Mouse (Mus musculus) MEL (cell line): Measurements from ENCODE around the gene Zfand3. TPM values are rescaled to one million over a fixed set of nuclear protein-coding genes. Genes with fewer than 3 reads are reported as not detected.

Source experiments
- DNase-seq: peaks from one replicate; pipeline ENCODE4 v3.0.0; 2011; ENCODE audit warnings: low read depth, low spot score
- H3K27ac ChIP-seq: 2 replicates; pipeline ENCODE4 v1.5.1; 2012; ENCODE audit warnings: low read depth, mild to moderate bottlenecking, control low read depth, low read length, moderate library complexity; ENCODE audit not compliant: control insufficient read depth
- H3K27me3 ChIP-seq, 2 experiments: fragments of 150-350 bp in 1 of 2; sonication (generic) in 1 of 2; 2 replicates each; pipeline ENCODE4 v1.6.1; 2012; ENCODE audit warnings: low read length in 2 of 2, mild to moderate bottlenecking in 2 of 2, improper control_type of control experiment in 1 of 2, moderate library complexity in 1 of 2; ENCODE audit not compliant: insufficient read depth in 2 of 2, control insufficient read depth in 1 of 2
- H3K36me3 ChIP-seq, 2 experiments: 2 replicates each; pipeline ENCODE4 v1.6.1; 2012 to 2014; ENCODE audit warnings: low read length in 2 of 2, improper control_type of control experiment in 1 of 2, inconsistent platforms in 1 of 2, mild to moderate bottlenecking in 1 of 2; ENCODE audit not compliant: insufficient read depth in 2 of 2, control insufficient read depth in 1 of 2
- H3K4me1 ChIP-seq, 2 experiments: fragments of 150-350 bp in 1 of 2; sonication (generic) in 1 of 2; 2 replicates each; pipeline ENCODE4 v1.6.1; 2012; ENCODE audit warnings: low read length in 2 of 2, improper control_type of control experiment in 1 of 2, mild to moderate bottlenecking in 1 of 2; ENCODE audit not compliant: insufficient read depth in 2 of 2, control insufficient read depth in 1 of 2
- H3K4me3 ChIP-seq, 2 experiments: fragments of 150-350 bp in 1 of 2; sonication (generic) in 1 of 2; 2 replicates each; pipeline ENCODE4 v1.5.1; 2012; ENCODE audit warnings: low read depth in 2 of 2, low read length in 2 of 2, mild to moderate bottlenecking in 2 of 2, moderate library complexity in 2 of 2, control low read depth in 1 of 2, improper control_type of control experiment in 1 of 2; ENCODE audit not compliant: control insufficient read depth in 1 of 2, insufficient read depth in 1 of 2
- H3K79me2 ChIP-seq: 2 replicates; pipeline ENCODE4 v1.6.1; 2012; ENCODE audit warnings: mild to moderate bottlenecking, low read length, moderate library complexity; ENCODE audit not compliant: control insufficient read depth, poor library complexity, insufficient read depth
- H3K9ac ChIP-seq: 2 replicates; pipeline ENCODE4 v1.6.1; 2012; ENCODE audit warnings: low read depth, mild to moderate bottlenecking, control low read depth, low read length, moderate library complexity; ENCODE audit not compliant: control insufficient read depth, poor library complexity, severe bottlenecking
- H3K9me3 ChIP-seq: fragments of 150-350 bp; sonication (generic); replicated peaks from 2 replicates; pipeline ENCODE4 v1.6.1; 2012; ENCODE audit warnings: mild to moderate bottlenecking, low read length, improper control_type of control experiment, moderate library complexity; ENCODE audit not compliant: insufficient read depth
- BHLHE40 ChIP-seq: IDR thresholded peaks from 2 replicates; pipeline ENCODE4 v1.6.1; 2012; ENCODE audit warnings: low read depth, mild to moderate bottlenecking, inconsistent platforms, low read length, improper control_type of control experiment, borderline replicate concordance
- CHD2 ChIP-seq: IDR thresholded peaks from 2 replicates; pipeline ENCODE4 v1.6.1; 2011; ENCODE audit warnings: low read length, improper control_type of control experiment
- CTCF ChIP-seq, 3 experiments: IDR thresholded peaks in 2 of 3; conservative IDR thresholded peaks in 1 of 3; 2 replicates each; pipeline ENCODE4 v1.5.1; 2011 to 2012; ENCODE audit warnings: low read length in 3 of 3, low read depth in 2 of 3, mild to moderate bottlenecking in 2 of 3, improper control_type of control experiment in 1 of 3, inconsistent platforms in 1 of 3, mixed read lengths in 1 of 3, moderate library complexity in 1 of 3; ENCODE audit not compliant: control insufficient read depth in 1 of 3, insufficient read depth in 1 of 3, poor library complexity in 1 of 3, severe bottlenecking in 1 of 3
- E2F4 ChIP-seq: IDR thresholded peaks from 2 replicates; pipeline ENCODE4 v1.6.1; 2011; ENCODE audit warnings: low read depth, low read length, improper control_type of control experiment, borderline replicate concordance
- ELF1 ChIP-seq: IDR thresholded peaks from 2 replicates; pipeline ENCODE4 v1.6.1; 2014; ENCODE audit warnings: low read depth, mild to moderate bottlenecking, inconsistent platforms, low read length, improper control_type of control experiment, moderate library complexity
- EP300 ChIP-seq, 2 experiments: IDR thresholded peaks; 2 replicates each; pipeline ENCODE4 v1.6.1; 2011; ENCODE audit warnings: improper control_type of control experiment in 2 of 2, low read length in 2 of 2, low read depth in 1 of 2, mild to moderate bottlenecking in 1 of 2
- ETS1 ChIP-seq: IDR thresholded peaks from 2 replicates; pipeline ENCODE4 v1.6.1; 2012; ENCODE audit warnings: low read depth, mild to moderate bottlenecking, inconsistent platforms, low read length, improper control_type of control experiment, moderate library complexity
- GABPA ChIP-seq: IDR thresholded peaks from 2 replicates; pipeline ENCODE4 v1.6.1; 2012; ENCODE audit warnings: low read depth, mild to moderate bottlenecking, inconsistent platforms, low read length, improper control_type of control experiment, moderate library complexity
- GATA1 ChIP-seq: IDR thresholded peaks from 2 replicates; pipeline ENCODE4 v1.6.1; 2011; ENCODE audit warnings: low read depth, low read length, improper control_type of control experiment
- KAT2A ChIP-seq: conservative IDR thresholded peaks from 2 replicates; pipeline ENCODE4 v1.6.1; 2012; ENCODE audit warnings: low read depth, low read length, improper control_type of control experiment, inconsistent platforms
- MAFK ChIP-seq: IDR thresholded peaks from 2 replicates; pipeline ENCODE4 v1.6.1; 2011; ENCODE audit warnings: low read depth, mild to moderate bottlenecking, low read length, improper control_type of control experiment, borderline replicate concordance
- MAX ChIP-seq: IDR thresholded peaks from 2 replicates; pipeline ENCODE4 v1.6.1; 2011; ENCODE audit warnings: low read length, improper control_type of control experiment
- MAZ ChIP-seq: IDR thresholded peaks from 2 replicates; pipeline ENCODE4 v1.6.1; 2012; ENCODE audit warnings: low read depth, mild to moderate bottlenecking, inconsistent platforms, low read length, improper control_type of control experiment
- MEF2A ChIP-seq: IDR thresholded peaks from 2 replicates; pipeline ENCODE4 v1.6.1; 2014; ENCODE audit warnings: low read depth, mild to moderate bottlenecking, inconsistent platforms, low read length, improper control_type of control experiment; ENCODE audit not compliant: poor library complexity, insufficient replicate concordance, severe bottlenecking; ENCODE audit errors: extremely low read depth
- MYB ChIP-seq: IDR thresholded peaks from 2 replicates; pipeline ENCODE4 v1.6.1; 2011; ENCODE audit warnings: mild to moderate bottlenecking, low read depth, low read length, improper control_type of control experiment
- MYC ChIP-seq: IDR thresholded peaks from 2 replicates; pipeline ENCODE4 v1.6.1; 2011; ENCODE audit warnings: low read depth, mild to moderate bottlenecking, low read length, improper control_type of control experiment, moderate library complexity
- POLR2A ChIP-seq, 2 experiments: IDR thresholded peaks; 2 replicates each; pipeline ENCODE4 v1.6.1; 2011 to 2012; ENCODE audit warnings: low read length in 2 of 2, mild to moderate bottlenecking in 2 of 2, control low read depth in 1 of 2, improper control_type of control experiment in 1 of 2, low read depth in 1 of 2, moderate library complexity in 1 of 2; ENCODE audit not compliant: control insufficient read depth in 1 of 2, insufficient read depth in 1 of 2, poor library complexity in 1 of 2
- POLR2AphosphoS5 ChIP-seq: IDR thresholded peaks from 2 replicates; pipeline ENCODE4 v1.6.1; 2012; ENCODE audit warnings: low read depth, borderline replicate concordance, mild to moderate bottlenecking, inconsistent platforms, low read length, moderate library complexity, mixed read lengths
- RCOR1 ChIP-seq: IDR thresholded peaks from 2 replicates; pipeline ENCODE4 v1.6.1; 2012; ENCODE audit warnings: low read depth, mild to moderate bottlenecking, inconsistent platforms, low read length, improper control_type of control experiment
- SIN3A ChIP-seq: IDR thresholded peaks from 2 replicates; pipeline ENCODE4 v1.6.1; 2012; ENCODE audit warnings: low read length, improper control_type of control experiment, inconsistent platforms
- SMC3 ChIP-seq: IDR thresholded peaks from 2 replicates; pipeline ENCODE4 v1.6.1; 2011; ENCODE audit warnings: low read depth, low read length, improper control_type of control experiment
- TBP ChIP-seq: IDR thresholded peaks from 2 replicates; pipeline ENCODE4 v1.8.0; 2011; ENCODE audit warnings: low read depth, low read length, improper control_type of control experiment
- TCF12 ChIP-seq: IDR thresholded peaks from 2 replicates; pipeline ENCODE4 v1.6.1; 2014; ENCODE audit warnings: low read depth, mild to moderate bottlenecking, inconsistent platforms, low read length, improper control_type of control experiment, moderate library complexity
- UBTF ChIP-seq: IDR thresholded peaks from 2 replicates; pipeline ENCODE4 v1.6.1; 2012; ENCODE audit warnings: low read depth, mild to moderate bottlenecking, inconsistent platforms, low read length, improper control_type of control experiment, moderate library complexity, borderline replicate concordance; ENCODE audit not compliant: insufficient read depth
- ZKSCAN1 ChIP-seq: IDR thresholded peaks from 2 replicates; pipeline ENCODE4 v1.6.1; 2012; ENCODE audit warnings: low read depth, mild to moderate bottlenecking, inconsistent platforms, low read length, improper control_type of control experiment, moderate library complexity
- ZNF384 ChIP-seq: IDR thresholded peaks from 2 replicates; pipeline ENCODE4 v1.6.1; 2012; ENCODE audit warnings: low read depth, mild to moderate bottlenecking, inconsistent platforms, low read length, improper control_type of control experiment
- polyA plus RNA-seq, 2 experiments: library from polyadenylated mRNA; stranded (reverse) in 1 of 2; unstranded in 1 of 2; fragments of >175 nt in 1 of 2; fragments of >200 nt in 1 of 2; gene quantifications; 2 replicates each; pipeline versions ENCODE4 v1.2.1 to v1.2.4; 2012; ENCODE audit warnings: low replicate concordance in 2 of 2, low read depth in 1 of 2; ENCODE audit not compliant: insufficient read length in 2 of 2, insufficient read depth in 1 of 2, missing spikeins in 1 of 2
- total RNA-seq: library from RNA; depleted of rRNA; stranded (reverse); fragments of 300-350 nt; gene quantifications from 2 replicates; pipeline ENCODE4 v1.2.3, GENCODE M21; 2012

Zfand3 gene
- total and polyA plus RNA-seq, 3 experiments: 28.3 to 48.8 TPM; not detected in 1

GRCm38 (mm10) chr17:29985534-29985933 lies 19.0 kb upstream of the Zfand3 start:
- Histone ChIP-seq H3K9ac (no peak overlapping the region), H3K9me3 (no peaks in the 10 kb centered on the region), H3K36me3 (peaks cover 0 to 23% of the 10 kb centered on the region in 2 experiments; a peak in 2 of 4 replicates), H3K27me3 (no peaks in the 10 kb centered on the region), H3K4me1 (peaks cover 16 to 27% of the 10 kb centered on the region in 2 experiments), H3K4me3 (no peak overlapping the region), H3K79me2 (no peaks in the 10 kb centered on the region), H3K27ac (no peak overlapping the region)
- TF ChIP-seq KAT2A: no peak
- DNase-seq: no peak

DNA sequence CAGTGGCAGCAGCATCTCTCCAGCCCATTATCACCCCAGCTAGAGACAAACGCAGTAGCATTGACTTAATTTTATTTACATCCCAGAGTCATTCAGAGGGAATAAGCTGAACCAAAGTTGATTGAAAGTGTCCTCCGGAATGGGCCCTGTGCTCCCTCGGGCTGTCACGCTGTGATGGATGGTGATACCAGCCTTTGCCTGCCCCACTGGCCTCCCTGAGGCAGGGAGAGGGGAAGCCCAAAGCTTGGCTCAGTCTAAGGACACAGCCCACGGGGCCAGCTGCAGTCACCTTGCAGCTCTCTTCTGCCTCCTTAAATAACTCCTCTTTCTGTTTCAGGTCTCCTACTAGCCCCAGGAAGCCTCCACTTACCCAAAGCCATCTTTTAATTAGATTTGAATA lies 16.4 kb upstream of the Zfand3 start:
- no peak for DNase-seq
- H3K9ac ChIP-seq: no peak overlapping the region
- peaks cover 0 to 30% of the 10 kb centered on the region in 2 experiments; a peak in 2 of 4 replicates for H3K36me3 ChIP-seq
- peaks cover 17 to 35% of the 10 kb centered on the region in 2 experiments for H3K4me1 ChIP-seq
- no peak overlapping the region for H3K27ac ChIP-seq
- H3K79me2 ChIP-seq: no peaks in the 10 kb centered on the region
- no peaks in the 10 kb centered on the region for H3K27me3 ChIP-seq
- no peak overlapping the region for H3K4me3 ChIP-seq
- TF ChIP-seq POLR2AphosphoS5 (no peak), GABPA (no peak), BHLHE40 (no peak), MAX (no peak), TBP (no peak)
- H3K9me3 ChIP-seq: no peaks in the 10 kb centered on the region

GRCm38 (mm10) chr17:29989653-29990052 lies 14.9 kb upstream of the Zfand3 start:
- Histone ChIP-seq H3K27me3 (no peaks in the 10 kb centered on the region), H3K4me1 (peaks cover 22 to 48% of the 10 kb centered on the region in 2 experiments)

More at GRCm38 (mm10) chr17:29989653-29990052, 14.9 kb upstream of the Zfand3 start:
- no peaks in the 10 kb centered on the region for H3K79me2 ChIP-seq
- no peak overlapping the region for H3K4me3 ChIP-seq
- H3K9me3 ChIP-seq: no peaks in the 10 kb centered on the region
- peak; percentile 39 for DNase-seq
- H3K36me3 ChIP-seq: peaks cover 0 to 38% of the 10 kb centered on the region in 2 experiments; a peak in 2 of 4 replicates
- H3K27ac ChIP-seq: peak overlapping the region; percentile 79
- H3K9ac ChIP-seq: no peak overlapping the region
- TF ChIP-seq ETS1: peak; percentile 53; the same call in 1 of the 2 replicates
- TF ChIP-seq CTCF (IDR thresholded peaks at IDR 0.05 in 2 of 3, conservative IDR thresholded peaks at IDR 0.05 in 1 of 3; ENCODE audit: control insufficient read depth in 1 of 3, insufficient read depth in 1 of 3, low read depth in 2 of 3, low read length in 3 of 3, poor library complexity in 1 of 3, severe bottlenecking in 1 of 3): no peak
- no peak for TF ChIP-seq MEF2A
- TF ChIP-seq ELF1: peak; percentile 15; the same call in 1 of the 2 replicates
- TF ChIP-seq ZNF384: no peak
- TF ChIP-seq BHLHE40: no peak
- TF ChIP-seq MYB: no peak
- TF ChIP-seq EP300 (IDR thresholded peaks at IDR 0.05; ENCODE audit: low read depth in 1 of 2, low read length in 2 of 2): peak; percentile 60 to 64
- no peak for TF ChIP-seq UBTF
- peak; percentile 71 for TF ChIP-seq GATA1
- no peak for TF ChIP-seq TBP
- no peak for TF ChIP-seq MAFK
- no peak for TF ChIP-seq E2F4
- TF ChIP-seq ZKSCAN1: no peak
- peak; percentile 52 for TF ChIP-seq RCOR1
- 0 out of 2 replicates have a peak, but pooled peaks have one; percentile 47 for TF ChIP-seq MAZ
- TF ChIP-seq TCF12: peak; percentile 38; the same call in 1 of the 2 replicates
- TF ChIP-seq POLR2A (IDR thresholded peaks at IDR 0.05; ENCODE audit: control insufficient read depth in 1 of 2, insufficient read depth in 1 of 2, low read depth in 1 of 2, low read length in 2 of 2, poor library complexity in 1 of 2): no peak
- TF ChIP-seq SIN3A: peak; percentile 34; the same call in 1 of the 2 replicates
- TF ChIP-seq MAX: no peak
- no peak for TF ChIP-seq SMC3
- no peak for TF ChIP-seq CHD2
- TF ChIP-seq MYC: no peak
- TF ChIP-seq KAT2A: no peak
